Mouse (Mus musculus) thymus, postnatal 10 days (tissue): ENCODE measurements around the gene Dgki.

Experiments
- DNase-seq, 2 experiments: peaks; one replicate each; pipeline ENCODE4 v3.0.0; 2021; ENCODE audit warnings: low spot score in 2 of 2

The Dgki gene

GRCm38 (mm10) chr6:37299562-37300390, at the start of gene Dgki:
Dgki (minus strand) TSS chr6:37300184.
- DNase-seq = no peak

DNA sequence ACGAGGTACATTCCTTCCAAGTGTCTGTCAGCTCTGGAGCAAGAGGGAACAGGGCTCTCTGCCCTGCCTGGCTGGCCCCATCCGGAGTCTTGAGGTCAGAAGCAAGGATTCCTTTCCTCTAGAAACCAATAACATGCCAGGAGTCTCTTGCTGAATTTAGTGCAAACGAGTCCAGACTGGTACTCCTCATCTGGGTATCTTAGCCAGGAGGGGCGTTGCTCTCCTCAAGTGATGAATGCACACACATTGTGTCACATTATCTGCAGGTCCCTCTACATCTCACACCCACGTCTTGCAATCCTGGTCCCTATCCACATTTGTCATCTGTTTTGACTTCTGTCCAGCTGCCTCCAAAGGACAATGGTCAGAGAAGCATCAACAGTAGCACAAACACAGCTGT, 47.6 kb upstream of the Dgki start:
- no peak for DNase-seq

GRCm38 (mm10) chr6:37338055-37338454, 38.1 kb upstream of the Dgki start:
- no peak for DNase-seq

- no peak for DNase-seq
Observed at GRCm38 (mm10) chr6:37336831-37337260, 36.9 kb upstream of the Dgki start.

- no peak for DNase-seq
Observed at GRCm38 (mm10) chr6:37336381-37336780, 36.4 kb upstream of the Dgki start.

GRCm38 (mm10) chr6:37332846-37333245, 32.9 kb upstream of the Dgki start:
- DNase-seq = no peak

- no peak for DNase-seq
Observed at GRCm38 (mm10) chr6:37329901-37330864, 30.2 kb upstream of the Dgki start.

GRCm38 (mm10) chr6:37329376-37329775, 29.4 kb upstream of the Dgki start:
- no peak for DNase-seq

DNA sequence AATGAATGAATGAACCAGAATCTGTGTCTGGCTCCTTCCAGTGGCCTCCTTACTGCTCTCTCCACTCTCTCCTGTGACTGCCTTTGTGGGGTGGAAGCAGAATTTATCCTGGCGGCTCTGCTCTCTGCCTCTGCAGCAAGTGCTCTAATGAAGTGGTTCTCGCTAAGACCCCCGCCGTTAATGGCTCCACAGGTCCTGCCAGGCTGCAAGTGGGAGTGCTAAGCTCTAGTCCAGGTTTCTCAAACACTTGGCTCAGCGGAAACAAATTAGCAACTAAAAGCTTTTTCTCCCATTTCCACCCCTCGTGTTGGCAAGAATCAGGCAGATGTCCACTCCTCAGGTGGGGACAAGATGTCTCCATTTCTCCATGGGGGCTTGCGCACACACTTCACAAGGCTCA, 28.7 kb upstream of the Dgki start:
- DNase-seq = no peak

DNA sequence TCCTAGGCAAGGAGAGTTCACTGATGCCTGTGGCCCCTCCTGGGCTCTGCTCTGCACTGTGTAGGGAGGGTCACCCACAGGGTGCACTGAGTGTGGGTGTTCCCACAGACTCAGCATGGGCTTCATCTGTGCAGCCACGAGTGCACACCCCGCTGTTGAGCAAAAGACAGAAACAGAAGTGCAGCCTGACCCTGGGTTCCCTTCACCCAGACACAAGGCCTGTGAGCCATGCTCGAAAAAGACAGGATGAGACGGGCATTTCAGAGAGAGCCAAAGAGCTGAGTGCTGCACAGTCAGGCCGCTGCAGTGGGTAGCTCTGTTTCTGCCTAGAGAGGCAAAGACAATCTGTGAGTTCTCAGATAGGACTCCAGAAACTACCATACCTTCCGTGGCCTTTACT, 27.5 kb upstream of the Dgki start:
- no peak for DNase-seq

GRCm38 (mm10) chr6:37326603-37326955, 26.6 kb upstream of the Dgki start:
- DNase-seq = no peak

DNA sequence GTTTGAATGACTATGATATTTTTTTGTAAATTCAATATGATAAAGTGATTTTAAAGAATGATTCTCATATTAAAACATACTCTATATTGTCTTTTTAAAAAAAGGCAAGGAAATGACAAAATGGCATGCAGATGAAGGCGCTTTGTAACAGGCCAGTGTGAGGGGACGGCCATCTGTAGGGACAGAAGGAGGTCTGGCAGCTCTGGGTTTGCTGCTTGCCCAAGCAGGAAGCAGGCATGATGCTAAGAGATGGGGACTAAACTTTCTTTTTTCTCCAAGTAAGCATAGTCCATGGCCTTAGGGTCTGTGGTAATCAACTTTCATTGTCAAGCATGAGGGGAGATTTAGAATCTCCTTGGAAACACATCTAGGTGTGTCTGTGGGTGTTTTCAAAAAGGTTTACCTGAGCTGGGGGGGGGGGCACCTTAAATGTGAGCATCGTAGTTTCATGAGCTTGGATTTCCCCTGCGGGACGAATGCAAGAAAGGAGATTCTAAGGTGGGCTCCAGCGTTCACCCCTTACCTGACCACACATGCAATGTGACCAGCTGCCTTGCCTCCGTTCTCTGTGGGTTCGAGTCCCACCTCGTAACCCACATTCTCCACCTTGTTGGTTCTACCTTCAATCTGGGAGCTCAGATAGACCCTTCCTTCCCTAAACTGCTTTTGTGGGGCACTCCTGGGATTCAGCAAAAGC, 26.1 kb upstream of the Dgki start:
- no peak for DNase-seq

GRCm38 (mm10) chr6:37325076-37325475, 25.1 kb upstream of the Dgki start:
- DNase-seq = no peak

DNA sequence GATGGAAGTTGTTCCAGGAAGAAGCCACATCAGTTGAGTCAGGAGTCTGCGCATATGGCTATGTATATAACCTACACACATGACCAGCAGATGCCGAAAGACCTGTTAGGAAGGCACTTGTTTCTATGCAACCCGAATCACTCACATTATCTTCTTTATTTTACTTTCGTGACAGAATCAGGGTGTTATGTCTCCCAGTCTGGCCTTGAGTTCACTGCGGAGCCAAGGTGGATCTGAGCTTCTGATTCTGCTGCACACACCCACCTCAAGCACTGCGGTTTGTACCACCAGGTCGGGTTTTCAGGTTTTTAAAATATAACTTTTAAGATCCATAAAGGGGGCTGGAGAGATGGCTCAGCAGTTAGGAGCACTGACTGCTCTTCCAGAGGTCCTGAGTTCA, 22.7 kb upstream of the Dgki start:
- DNase-seq = no peak

- DNase-seq = no peak
Observed at GRCm38 (mm10) chr6:37322088-37322487, 22.1 kb upstream of the Dgki start.

GRCm38 (mm10) chr6:37317904-37318303, 17.9 kb upstream of the Dgki start:
- DNase-seq = no peak

GRCm38 (mm10) chr6:37315440-37315839, 15.5 kb upstream of the Dgki start:
- no peak for DNase-seq

DNA sequence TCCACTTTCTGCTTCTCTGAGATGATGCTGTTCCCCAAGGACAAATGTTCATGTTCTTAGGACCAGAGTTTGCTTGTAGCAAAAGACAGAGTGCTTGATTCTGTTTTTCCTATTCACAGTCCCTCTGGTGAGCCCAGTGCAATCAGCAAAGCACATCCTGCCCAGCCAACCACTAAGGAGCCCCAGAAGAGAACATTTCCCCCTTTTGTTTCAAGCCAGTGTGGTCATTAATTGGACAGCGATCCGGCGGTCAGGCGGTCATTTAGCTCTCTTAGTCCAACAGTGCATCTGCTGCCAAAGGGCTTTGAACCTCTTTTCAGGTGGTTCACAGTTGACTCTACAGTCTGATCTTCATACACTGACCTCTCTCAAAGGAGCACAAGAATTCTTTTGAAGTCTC, 10.6 kb upstream of the Dgki start:
- no peak for DNase-seq

DNA sequence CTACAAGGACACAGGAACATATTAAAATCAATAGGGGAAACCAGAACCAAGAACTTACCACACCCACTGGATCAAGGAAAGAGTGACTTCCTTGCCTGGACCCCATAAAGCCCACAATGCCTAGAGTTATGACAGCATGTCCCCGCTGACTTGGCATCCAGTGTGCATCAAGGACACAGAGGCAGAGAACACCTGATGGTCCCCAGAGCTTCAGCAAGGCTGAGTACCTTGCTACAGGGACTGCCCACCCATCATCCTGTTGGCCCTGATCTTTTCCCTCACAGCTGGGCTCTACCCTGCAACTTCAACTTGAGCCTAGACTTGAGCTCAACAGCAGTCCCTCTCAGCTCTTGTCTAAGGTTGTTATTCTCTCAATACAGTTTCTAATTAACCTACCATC, 6.6 kb upstream of the Dgki start:
- no peak for DNase-seq

DNA sequence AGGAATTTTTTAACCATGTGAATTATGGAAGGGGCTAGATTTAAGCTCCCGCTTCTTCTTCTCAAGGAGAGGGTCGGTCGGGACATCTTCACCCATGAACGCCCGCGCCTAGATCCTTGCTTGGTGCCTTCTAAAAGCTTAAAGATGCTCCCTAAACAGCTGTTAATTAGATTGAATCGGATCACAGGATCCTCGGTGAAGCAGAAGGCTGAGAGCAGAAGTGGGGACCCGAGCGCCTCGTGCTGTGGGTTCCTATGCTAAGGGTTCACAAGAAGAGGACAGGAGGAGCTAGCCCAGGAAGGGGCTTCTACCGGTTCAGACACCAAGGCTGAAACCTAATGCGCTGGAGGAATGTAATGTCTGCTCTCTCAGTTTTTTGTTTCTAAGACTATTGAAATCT, 508 bp upstream of the Dgki start:
- no peak for DNase-seq

DNA sequence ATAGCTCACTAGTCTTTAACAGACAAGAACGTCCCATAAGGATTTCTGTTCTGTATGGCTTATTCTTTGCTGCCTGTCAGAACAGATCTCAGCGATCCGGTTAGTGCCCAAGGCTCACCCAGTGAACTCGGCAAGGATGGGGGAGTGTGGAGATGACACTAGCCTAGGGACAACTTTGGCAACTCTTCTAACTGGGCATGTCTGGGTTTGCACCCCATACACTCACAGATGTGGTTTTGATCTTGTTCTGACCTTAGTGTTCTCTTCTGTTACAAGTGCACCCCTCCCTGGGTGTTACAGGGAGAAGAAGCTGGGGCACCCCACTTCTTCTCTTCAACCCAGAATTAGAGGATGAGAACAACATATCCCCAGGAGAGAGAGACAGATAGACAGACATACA, 1.0 kb downstream of the Dgki start:
- no peak for DNase-seq
